Mouse (Mus musculus): Measurements from ENCODE around the gene Hmcn2. TPM values are rescaled to one million over a fixed set of nuclear protein-coding genes. Genes with fewer than 3 reads are reported as not detected.

Hmcn2 gene
- polyA plus RNA-seq, 1 experiment from 2014 or later = not detected

- Histone ChIP-seq H3K27ac (ENCODE audit: low read depth, low read length) (no peak overlapping the region), H3K27me3 (ENCODE audit: control insufficient read depth, insufficient read depth, low read length) (no peaks in the 10 kb centered on the region), H3K9ac (ENCODE audit: low read depth, low read length) (no peak overlapping the region), H3K36me3 (ENCODE audit: control insufficient read depth, insufficient read depth, low read length) (no peaks in the 10 kb centered on the region), H3K4me3 (ENCODE audit: low read depth, low read length) (no peak overlapping the region), H3K4me2 (replicated peaks; ENCODE audit: low read depth, low read length) (no peak overlapping the region), H3K4me1 (replicated peaks; ENCODE audit: control insufficient read depth, insufficient read depth, low read length) (no peaks in the 10 kb centered on the region), H3K9me3 (ENCODE audit: control insufficient read depth, low read length) (no peaks in the 10 kb centered on the region)
- 26% methylated on average over 4 of the region's 4 CpGs for WGBS
- ATAC-seq (ENCODE audit: low FRiP score) = no peak
- peak; percentile 51 for DNase-seq (ENCODE audit: low spot score)
Measured at GRCm38 (mm10) chr2:31382952-31383351, 68.7 kb downstream of the Hmcn2 start.

GRCm38 (mm10) chr2:31416968-31417367 is 102.8 kb downstream of the Hmcn2 start:
- WGBS = 70% methylated on average over 10 of the region's 10 CpGs
- ATAC-seq (ENCODE audit: low FRiP score) (no peak), DNase-seq (ENCODE audit: low spot score) (no peak)

GRCm38 (mm10) chr2:31418021-31418420 is 103.8 kb downstream of the Hmcn2 start:
- H3K27me3 ChIP-seq (ENCODE audit: control insufficient read depth, insufficient read depth, low read length) = no peaks in the 10 kb centered on the region
- no peak overlapping the region for H3K4me3 ChIP-seq (ENCODE audit: low read depth, low read length)
- DNase-seq (ENCODE audit: low spot score) (no peak), ATAC-seq (ENCODE audit: low FRiP score) (no peak)
- 76% methylated on average over 5 of the region's 5 CpGs for WGBS
- H3K9ac ChIP-seq (ENCODE audit: low read depth, low read length) = no peak overlapping the region
- no peak overlapping the region for H3K4me2 ChIP-seq (replicated peaks; ENCODE audit: low read depth, low read length)
- H3K4me1 ChIP-seq (replicated peaks; ENCODE audit: control insufficient read depth, insufficient read depth, low read length) = no peaks in the 10 kb centered on the region
- H3K9me3 ChIP-seq (ENCODE audit: control insufficient read depth, low read length) = no peaks in the 10 kb centered on the region
- no peak overlapping the region for H3K27ac ChIP-seq (ENCODE audit: low read depth, low read length)
- H3K36me3 ChIP-seq (ENCODE audit: control insufficient read depth, insufficient read depth, low read length) = no peaks in the 10 kb centered on the region

More at GRCm38 (mm10) chr2:31416968-31417367, 102.8 kb downstream of the Hmcn2 start:
- H3K36me3 ChIP-seq (ENCODE audit: control insufficient read depth, insufficient read depth, low read length) = no peaks in the 10 kb centered on the region
- H3K9ac ChIP-seq (ENCODE audit: low read depth, low read length) = no peak overlapping the region
- H3K4me3 ChIP-seq (ENCODE audit: low read depth, low read length) = no peak overlapping the region
- no peaks in the 10 kb centered on the region for H3K4me1 ChIP-seq (replicated peaks; ENCODE audit: control insufficient read depth, insufficient read depth, low read length)
- H3K4me2 ChIP-seq (replicated peaks; ENCODE audit: low read depth, low read length) = no peak overlapping the region
- H3K27ac ChIP-seq (ENCODE audit: low read depth, low read length) = no peak overlapping the region
- no peaks in the 10 kb centered on the region for H3K9me3 ChIP-seq (ENCODE audit: control insufficient read depth, low read length)
- no peaks in the 10 kb centered on the region for H3K27me3 ChIP-seq (ENCODE audit: control insufficient read depth, insufficient read depth, low read length)

GRCm38 (mm10) chr2:31418571-31418970 is 104.4 kb downstream of the Hmcn2 start:
- DNase-seq (ENCODE audit: low spot score) (peak; percentile 62), ATAC-seq (ENCODE audit: low FRiP score) (peak; percentile 85)
- no peak overlapping the region for H3K4me2 ChIP-seq (replicated peaks; ENCODE audit: low read depth, low read length)
- no peaks in the 10 kb centered on the region for H3K36me3 ChIP-seq (ENCODE audit: control insufficient read depth, insufficient read depth, low read length)
- H3K4me3 ChIP-seq (ENCODE audit: low read depth, low read length) = no peak overlapping the region
- no peaks in the 10 kb centered on the region for H3K4me1 ChIP-seq (replicated peaks; ENCODE audit: control insufficient read depth, insufficient read depth, low read length)
- H3K27ac ChIP-seq (ENCODE audit: low read depth, low read length) = no peak overlapping the region
- H3K27me3 ChIP-seq (ENCODE audit: control insufficient read depth, insufficient read depth, low read length) = no peaks in the 10 kb centered on the region
- H3K9ac ChIP-seq (ENCODE audit: low read depth, low read length) = no peak overlapping the region
- H3K9me3 ChIP-seq (ENCODE audit: control insufficient read depth, low read length) = no peaks in the 10 kb centered on the region
- WGBS = 23% methylated on average over 8 of the region's 8 CpGs

GRCm38 (mm10) chr2:31420914-31421313 is 106.7 kb downstream of the Hmcn2 start:
- no peak for ATAC-seq (ENCODE audit: low FRiP score)
- Histone ChIP-seq H3K4me3 (ENCODE audit: low read depth, low read length) (no peak overlapping the region), H3K36me3 (ENCODE audit: control insufficient read depth, insufficient read depth, low read length) (no peaks in the 10 kb centered on the region), H3K9ac (ENCODE audit: low read depth, low read length) (no peak overlapping the region), H3K4me1 (replicated peaks; ENCODE audit: control insufficient read depth, insufficient read depth, low read length) (no peaks in the 10 kb centered on the region), H3K9me3 (ENCODE audit: control insufficient read depth, low read length) (no peaks in the 10 kb centered on the region), H3K27me3 (ENCODE audit: control insufficient read depth, insufficient read depth, low read length) (no peaks in the 10 kb centered on the region), H3K27ac (ENCODE audit: low read depth, low read length) (no peak overlapping the region), H3K4me2 (replicated peaks; ENCODE audit: low read depth, low read length) (no peak overlapping the region)
- DNase-seq (ENCODE audit: low spot score) = no peak
- 89% methylated on average over 6 of the region's 6 CpGs for WGBS

GRCm38 (mm10) chr2:31422576-31422975 is 108.4 kb downstream of the Hmcn2 start:
- H3K36me3 ChIP-seq (ENCODE audit: control insufficient read depth, insufficient read depth, low read length) = no peaks in the 10 kb centered on the region
- no peak overlapping the region for H3K27ac ChIP-seq (ENCODE audit: low read depth, low read length)
- H3K4me3 ChIP-seq (ENCODE audit: low read depth, low read length) = no peak overlapping the region
- 69% methylated on average over 6 of the region's 6 CpGs for WGBS
- no peak overlapping the region for H3K9ac ChIP-seq (ENCODE audit: low read depth, low read length)
- no peak for ATAC-seq (ENCODE audit: low FRiP score)
- no peak overlapping the region for H3K4me2 ChIP-seq (replicated peaks; ENCODE audit: low read depth, low read length)
- H3K27me3 ChIP-seq (ENCODE audit: control insufficient read depth, insufficient read depth, low read length) = no peaks in the 10 kb centered on the region
- H3K4me1 ChIP-seq (replicated peaks; ENCODE audit: control insufficient read depth, insufficient read depth, low read length) = no peaks in the 10 kb centered on the region
- DNase-seq (ENCODE audit: low spot score) = no peak
- H3K9me3 ChIP-seq (ENCODE audit: control insufficient read depth, low read length) = no peaks in the 10 kb centered on the region

GRCm38 (mm10) chr2:31431477-31431876 is 117.3 kb downstream of the Hmcn2 start:
- H3K4me2 ChIP-seq (replicated peaks; ENCODE audit: low read depth, low read length) = no peak overlapping the region
- no peak overlapping the region for H3K27ac ChIP-seq (ENCODE audit: low read depth, low read length)
- no peak overlapping the region for H3K9ac ChIP-seq (ENCODE audit: low read depth, low read length)
- DNase-seq (ENCODE audit: low spot score) (no peak), ATAC-seq (ENCODE audit: low FRiP score) (no peak)
- H3K4me3 ChIP-seq (ENCODE audit: low read depth, low read length) = no peak overlapping the region
- H3K9me3 ChIP-seq (ENCODE audit: control insufficient read depth, low read length) = no peaks in the 10 kb centered on the region
- no peaks in the 10 kb centered on the region for H3K36me3 ChIP-seq (ENCODE audit: control insufficient read depth, insufficient read depth, low read length)
- no peaks in the 10 kb centered on the region for H3K4me1 ChIP-seq (replicated peaks; ENCODE audit: control insufficient read depth, insufficient read depth, low read length)
- 0 out of 2 replicates have a peak, but pooled peaks cover 2% of the 10 kb centered on the region for H3K27me3 ChIP-seq (ENCODE audit: control insufficient read depth, insufficient read depth, low read length)
- WGBS = 87% methylated on average over 5 of the region's 5 CpGs

- H3K4me2 ChIP-seq (replicated peaks; ENCODE audit: low read depth, low read length) = no peak overlapping the region
- no peaks in the 10 kb centered on the region for H3K9me3 ChIP-seq (ENCODE audit: control insufficient read depth, low read length)
- no peak for DNase-seq (ENCODE audit: low spot score)
- H3K27me3 ChIP-seq (ENCODE audit: control insufficient read depth, insufficient read depth, low read length) = no peaks in the 10 kb centered on the region
- no peak overlapping the region for H3K27ac ChIP-seq (ENCODE audit: low read depth, low read length)
- no peak overlapping the region for H3K4me3 ChIP-seq (ENCODE audit: low read depth, low read length)
- no peak for ATAC-seq (ENCODE audit: low FRiP score)
- H3K4me1 ChIP-seq (replicated peaks; ENCODE audit: control insufficient read depth, insufficient read depth, low read length) = no peaks in the 10 kb centered on the region
- no peak overlapping the region for H3K9ac ChIP-seq (ENCODE audit: low read depth, low read length)
- 78% methylated on average over 10 of the region's 10 CpGs for WGBS
- H3K36me3 ChIP-seq (ENCODE audit: control insufficient read depth, insufficient read depth, low read length) = no peaks in the 10 kb centered on the region
Measured at GRCm38 (mm10) chr2:31434746-31435145, 120.5 kb downstream of the Hmcn2 start.

GRCm38 (mm10) chr2:31435567-31435966 is 121.4 kb downstream of the Hmcn2 start:
- H3K4me2 ChIP-seq (replicated peaks; ENCODE audit: low read depth, low read length) = no peak overlapping the region
- no peak overlapping the region for H3K9ac ChIP-seq (ENCODE audit: low read depth, low read length)
- 40% methylated on average over 6 of the region's 6 CpGs for WGBS
- no peaks in the 10 kb centered on the region for H3K36me3 ChIP-seq (ENCODE audit: control insufficient read depth, insufficient read depth, low read length)
- no peaks in the 10 kb centered on the region for H3K27me3 ChIP-seq (ENCODE audit: control insufficient read depth, insufficient read depth, low read length)
- no peak overlapping the region for H3K27ac ChIP-seq (ENCODE audit: low read depth, low read length)
- no peaks in the 10 kb centered on the region for H3K9me3 ChIP-seq (ENCODE audit: control insufficient read depth, low read length)
- ATAC-seq (ENCODE audit: low FRiP score) (no peak), DNase-seq (ENCODE audit: low spot score) (peak; percentile 76)
- no peaks in the 10 kb centered on the region for H3K4me1 ChIP-seq (replicated peaks; ENCODE audit: control insufficient read depth, insufficient read depth, low read length)
- no peak overlapping the region for H3K4me3 ChIP-seq (ENCODE audit: low read depth, low read length)

Measured in hindbrain, embryonic 11.5 days (tissue).